Mouse (Mus musculus) intestine, postnatal 0 days (tissue): ENCODE measurements around the gene Arhgap45. TPM values are rescaled to one million over a fixed set of nuclear protein-coding genes. Genes with fewer than 3 reads are reported as not detected.

Source experiments
- ATAC-seq: fragments of 200-750 bp; cut with Nextera tagmentation; 2 replicates; pipeline ENCODE4 v1.8.0; 2017; ENCODE audit warnings: mild to moderate bottlenecking, moderate TSS enrichment, moderate library complexity
- H3K27ac ChIP-seq: fragments of 300-500 bp; sonication (generic); 2 replicates; pipeline ENCODE4 v1.5.1; 2014; ENCODE audit warnings: mild to moderate bottlenecking, low read depth, low read length, moderate library complexity
- H3K27me3 ChIP-seq: fragments of 300-500 bp; sonication (generic); replicated peaks from 2 replicates; pipeline ENCODE4 v1.6.1; 2014; ENCODE audit warnings: low read length, mixed read lengths; ENCODE audit not compliant: control insufficient read depth, insufficient read depth
- H3K36me3 ChIP-seq: fragments of 300-500 bp; sonication (generic); 2 replicates; pipeline ENCODE4 v1.6.1; 2014; ENCODE audit warnings: mild to moderate bottlenecking, moderate library complexity; ENCODE audit not compliant: control insufficient read depth, insufficient read depth
- H3K4me1 ChIP-seq: fragments of 300-500 bp; sonication (generic); replicated peaks from 2 replicates; pipeline ENCODE4 v1.6.1; 2014; ENCODE audit warnings: antibody characterized with exemption, low read length, mixed read lengths; ENCODE audit not compliant: control insufficient read depth, insufficient read depth
- H3K4me2 ChIP-seq: fragments of 300-500 bp; sonication (generic); replicated peaks from 2 replicates; pipeline ENCODE4 v1.6.1; 2014; ENCODE audit warnings: low read depth, mild to moderate bottlenecking, moderate library complexity
- H3K4me3 ChIP-seq: fragments of 300-500 bp; sonication (generic); 2 replicates; pipeline ENCODE4 v1.5.1; 2014; ENCODE audit warnings: low read depth, low read length
- H3K9ac ChIP-seq: fragments of 300-500 bp; sonication (generic); 2 replicates; pipeline ENCODE4 v1.6.1; 2014; ENCODE audit warnings: mild to moderate bottlenecking, low read depth, low read length
- H3K9me3 ChIP-seq: fragments of 300-500 bp; sonication (generic); 2 replicates; pipeline ENCODE4 v1.6.1; 2016; ENCODE audit warnings: mixed run types; ENCODE audit not compliant: control insufficient read depth
- CTCF ChIP-seq: sonication (generic); IDR thresholded peaks from 2 replicates; pipeline ENCODE4 v1.5.1; 2016; ENCODE audit warnings: low read depth, mild to moderate bottlenecking, control low read depth, antibody characterized with exemption, moderate library complexity
- WGBS: fragments of 180-500 bp; shearing (Covaris S2); extraction: QIAGEN DNeasy Blood & Tissue Kit; methylation state at CpG from one replicate; pipeline ENCODE4 v1.1.7; 2014; 5-methylcytosine and 5-hydroxymethylcytosine counted together
- polyA plus RNA-seq: library from polyadenylated mRNA; unstranded; fragments of >200 nt; fragmentation: Nextera tagmentation; extraction: Ambion mirVana; gene quantifications from 2 replicates; pipeline ENCODE4 v1.2.1, GENCODE M21; 2015

Arhgap45 gene
- polyA plus RNA-seq, 1 experiment from 2014 or later, result 1.2 TPM

GRCm38 (mm10) chr10:80070837-80071515 is 54.5 kb downstream of the Arhgap45 start:
- H3K4me1 ChIP-seq, result peaks cover 5% of the 10 kb centered on the region; the same call in 1 of the 2 replicates
- WGBS, result 54% methylated on average over 9 of the region's 9 CpGs
- peak; percentile 58 for ATAC-seq
- H3K4me3 ChIP-seq, result no peak overlapping the region
- H3K36me3 ChIP-seq, result peaks cover 61% of the 10 kb centered on the region
- H3K4me2 ChIP-seq, result peak overlapping the region; percentile 28; the same call in 1 of the 2 replicates
- TF ChIP-seq CTCF, result no peak
- no peaks in the 10 kb centered on the region for H3K9me3 ChIP-seq
- H3K27me3 ChIP-seq, result no peaks in the 10 kb centered on the region
- H3K27ac ChIP-seq, result peak overlapping the region; percentile 66
- H3K9ac ChIP-seq, result no peak overlapping the region; the same call in 1 of the 2 replicates

- Histone ChIP-seq H3K27ac (peak overlapping the region; percentile 66), H3K36me3 (peaks cover 56% of the 10 kb centered on the region), H3K4me2 (peak overlapping the region; percentile 28; the same call in 1 of the 2 replicates), H3K4me1 (peaks cover 5% of the 10 kb centered on the region; the same call in 1 of the 2 replicates), H3K27me3 (no peaks in the 10 kb centered on the region), H3K4me3 (no peak overlapping the region), H3K9ac (no peak overlapping the region; the same call in 1 of the 2 replicates), H3K9me3 (no peaks in the 10 kb centered on the region)
- 68% methylated on average over 3 of the region's 3 CpGs for whole genome bisulfite sequencing
- TF ChIP-seq CTCF, result no peak
- ATAC-seq, result no peak
Measured at GRCm38 (mm10) chr10:80071516-80071900, 55.1 kb downstream of the Arhgap45 start.

DNA sequence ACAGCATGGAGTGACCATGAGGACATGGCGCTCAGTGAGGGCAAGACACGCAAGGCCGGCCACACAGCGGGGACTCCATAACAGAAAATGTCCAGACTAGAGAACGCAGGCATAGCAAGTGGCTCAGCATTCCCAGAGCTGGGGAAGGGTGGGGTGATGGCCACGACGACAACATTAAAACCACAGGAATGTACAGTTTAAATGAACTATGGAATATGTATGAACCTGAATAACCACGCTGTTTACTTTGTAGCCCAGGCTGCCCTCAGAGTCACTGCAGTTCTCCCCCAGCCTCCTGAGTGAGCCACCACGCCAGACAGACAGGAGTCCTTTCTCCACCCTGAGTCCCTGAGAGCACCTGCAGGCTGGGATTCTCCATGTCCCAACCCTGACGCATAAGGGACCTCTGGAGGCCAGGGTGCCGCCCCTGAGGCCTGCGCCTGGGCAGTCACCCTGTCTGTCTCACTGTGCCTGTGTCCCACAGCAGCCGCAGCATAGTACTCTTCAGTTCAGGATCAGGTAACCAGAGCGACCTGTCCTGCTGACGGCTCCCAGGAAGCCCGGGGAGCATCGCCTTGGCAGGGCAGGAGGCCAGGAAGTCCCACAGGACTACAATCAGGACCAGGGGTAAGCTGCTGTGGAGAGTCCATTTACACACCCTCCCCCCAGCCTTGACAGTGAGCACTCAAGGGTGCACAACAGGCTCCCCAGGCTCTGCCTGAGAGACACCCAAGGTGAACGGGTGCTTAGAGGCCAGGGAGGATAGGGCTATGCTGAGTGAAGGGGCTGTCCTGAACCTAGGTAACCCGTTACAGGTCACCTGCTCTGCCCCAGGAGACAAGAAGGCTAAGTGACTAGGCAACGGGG is 56.4 kb downstream of the Arhgap45 start:
- no peak overlapping the region for H3K4me2 ChIP-seq
- peak overlapping the region; percentile 66; the same call in 1 of the 2 replicates for H3K27ac ChIP-seq
- no peak for ATAC-seq
- H3K9ac ChIP-seq, result no peak overlapping the region; the same call in 1 of the 2 replicates
- no peaks in the 10 kb centered on the region for H3K9me3 ChIP-seq
- H3K4me3 ChIP-seq, result no peak overlapping the region
- no peak for TF ChIP-seq CTCF
- H3K36me3 ChIP-seq, result peaks cover 47% of the 10 kb centered on the region; the same call in 1 of the 2 replicates
- H3K4me1 ChIP-seq, result peaks cover 5% of the 10 kb centered on the region; the same call in 1 of the 2 replicates
- WGBS, result 88% methylated on average over 20 of the region's 20 CpGs
- no peaks in the 10 kb centered on the region for H3K27me3 ChIP-seq

DNA sequence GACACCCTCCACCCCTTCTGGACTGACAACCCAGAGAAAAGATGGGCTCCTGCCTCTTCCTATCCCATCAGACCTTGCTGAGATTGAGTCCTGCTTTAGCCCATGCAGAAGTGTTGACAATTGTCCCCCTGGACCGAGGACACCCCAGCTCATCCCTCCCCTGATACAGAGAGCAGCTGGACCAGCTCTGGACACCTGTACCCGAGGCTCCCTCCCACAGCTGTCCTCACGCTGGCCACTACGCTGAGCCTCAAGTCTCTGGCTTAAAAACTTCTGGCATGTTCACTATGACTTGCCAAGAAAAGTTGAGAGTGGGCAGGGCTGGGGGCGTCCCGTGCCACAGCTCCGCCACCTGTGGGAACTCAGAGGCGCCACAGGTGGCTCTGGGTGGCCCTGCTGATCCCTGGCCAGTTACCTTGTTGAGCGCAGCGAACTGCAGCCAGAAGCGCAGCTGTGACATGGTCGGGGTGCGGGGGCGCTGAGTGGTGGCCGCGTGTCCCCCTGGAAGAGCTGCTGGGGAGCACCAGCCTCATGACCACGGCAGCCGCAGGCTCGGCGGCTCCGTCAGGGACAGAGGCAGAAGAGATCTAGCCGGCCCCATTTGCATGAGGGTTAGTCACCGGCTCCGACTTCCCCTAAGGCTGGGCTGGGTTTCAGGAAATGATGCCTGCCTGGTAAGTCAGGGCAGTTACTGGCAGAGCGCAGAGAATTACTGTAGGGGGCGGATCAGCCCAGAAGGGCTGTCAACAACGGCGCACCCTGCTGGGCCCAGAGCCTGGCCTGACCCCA is 58.6 kb downstream of the Arhgap45 start:
- ATAC-seq, result peak; percentile 71
- Histone ChIP-seq H3K4me1 (peaks cover 5% of the 10 kb centered on the region; the same call in 1 of the 2 replicates), H3K27ac (peak overlapping the region; percentile 37), H3K4me2 (peak overlapping the region; percentile 62), H3K27me3 (no peaks in the 10 kb centered on the region), H3K36me3 (peaks cover 49% of the 10 kb centered on the region; the same call in 1 of the 2 replicates), H3K9ac (peak overlapping the region; percentile 38; the same call in 1 of the 2 replicates), H3K9me3 (no peaks in the 10 kb centered on the region), H3K4me3 (peak overlapping the region; percentile 18; the same call in 1 of the 2 replicates)
- WGBS, result 20% methylated on average over 28 of the region's 28 CpGs
- peak; percentile 72 for TF ChIP-seq CTCF

GRCm38 (mm10) chr10:80075924-80076323 is 59.5 kb downstream of the Arhgap45 start:
- Histone ChIP-seq H3K27ac (no peak overlapping the region), H3K27me3 (no peaks in the 10 kb centered on the region), H3K4me1 (peaks cover 5% of the 10 kb centered on the region; the same call in 1 of the 2 replicates), H3K4me3 (no peak overlapping the region), H3K36me3 (peaks cover 48% of the 10 kb centered on the region; the same call in 1 of the 2 replicates), H3K9me3 (no peaks in the 10 kb centered on the region), H3K4me2 (no peak overlapping the region), H3K9ac (no peak overlapping the region)
- WGBS, result 75% methylated on average over 1 of the region's 1 CpGs
- ATAC-seq, result no peak
- no peak for TF ChIP-seq CTCF
